Mouse (Mus musculus): ENCODE data around the gene Bcl7c. TPM values are rescaled to one million over a fixed set of nuclear protein-coding genes. Genes with fewer than 3 reads are reported as not detected.

Gene Bcl7c
- polyA plus RNA-seq, 1 experiment from 2014 or later: 26.6 TPM

GRCm38 (mm10) chr7:127614891-127615843 is 93.6 kb downstream of the Bcl7c start, which contains the start of gene Zfp629:
Gene Zfp629, minus strand, starts transcription at chr7:127615797.
- no peaks in the 10 kb centered on the region for H3K4me1 ChIP-seq (replicated peaks; ENCODE audit: control insufficient read depth, insufficient read depth, low read length)
- H3K36me3 ChIP-seq (ENCODE audit: control insufficient read depth, insufficient read depth): peaks cover 23% of the 10 kb centered on the region
- peak within 1 kb of the TSS; percentile 90 for H3K4me2 ChIP-seq (replicated peaks; ENCODE audit: low read depth)
- peak within 1 kb of the TSS; percentile 85 for H3K27ac ChIP-seq (ENCODE audit: low read depth, low read length)
- H3K4me3 ChIP-seq (ENCODE audit: low read depth, low read length): peak within 1 kb of the TSS; percentile 99
- 1% methylated on average over 44 of the region's 50 CpGs for whole genome bisulfite sequencing
- H3K9me3 ChIP-seq (ENCODE audit: control insufficient read depth): no peaks in the 10 kb centered on the region
- TF ChIP-seq CTCF (IDR thresholded peaks at IDR 0.05; ENCODE audit: low read depth): no peak
- peak; percentile 76 for ATAC-seq
- H3K27me3 ChIP-seq (replicated peaks; ENCODE audit: control insufficient read depth, insufficient read depth, low read length): no peaks in the 10 kb centered on the region
- peak within 1 kb of the TSS; percentile 94 for H3K9ac ChIP-seq (ENCODE audit: low read depth, low read length)

- H3K4me3 ChIP-seq (ENCODE audit: low read depth, low read length): peak overlapping the region; percentile 99
- no peaks in the 10 kb centered on the region for H3K4me1 ChIP-seq (replicated peaks; ENCODE audit: control insufficient read depth, insufficient read depth, low read length)
- under 1% methylated on average over 30 of the region's 44 CpGs for WGBS
- TF ChIP-seq CTCF (IDR thresholded peaks at IDR 0.05; ENCODE audit: low read depth): no peak
- peaks cover 28% of the 10 kb centered on the region for H3K36me3 ChIP-seq (ENCODE audit: control insufficient read depth, insufficient read depth)
- no peaks in the 10 kb centered on the region for H3K27me3 ChIP-seq (replicated peaks; ENCODE audit: control insufficient read depth, insufficient read depth, low read length)
- ATAC-seq: peak; percentile 57
- H3K9ac ChIP-seq (ENCODE audit: low read depth, low read length): peak overlapping the region; percentile 94
- H3K4me2 ChIP-seq (replicated peaks; ENCODE audit: low read depth): peak overlapping the region; percentile 90
- no peaks in the 10 kb centered on the region for H3K9me3 ChIP-seq (ENCODE audit: control insufficient read depth)
- H3K27ac ChIP-seq (ENCODE audit: low read depth, low read length): peak overlapping the region; percentile 85
These were observed 94.2 kb downstream of the Bcl7c start for GRCm38 (mm10) chr7:127614511-127614890.

- Histone ChIP-seq H3K36me3 (ENCODE audit: control insufficient read depth, insufficient read depth) (peaks cover 32% of the 10 kb centered on the region), H3K27ac (ENCODE audit: low read depth, low read length) (peak overlapping the region; percentile 85; the same call in 1 of the 2 replicates), H3K9ac (ENCODE audit: low read depth, low read length) (peak overlapping the region; percentile 94), H3K4me1 (replicated peaks; ENCODE audit: control insufficient read depth, insufficient read depth, low read length) (no peaks in the 10 kb centered on the region), H3K4me2 (replicated peaks; ENCODE audit: low read depth) (peak overlapping the region; percentile 90), H3K4me3 (ENCODE audit: low read depth, low read length) (peak overlapping the region; percentile 99), H3K27me3 (replicated peaks; ENCODE audit: control insufficient read depth, insufficient read depth, low read length) (no peaks in the 10 kb centered on the region), H3K9me3 (ENCODE audit: control insufficient read depth) (no peaks in the 10 kb centered on the region)
- TF ChIP-seq CTCF (IDR thresholded peaks at IDR 0.05; ENCODE audit: low read depth): no peak
- 18% methylated on average over 8 of the region's 8 CpGs for WGBS
- peak; percentile 15; the same call in 1 of the 2 replicates for ATAC-seq
These were observed 94.6 kb downstream of the Bcl7c start for GRCm38 (mm10) chr7:127614091-127614490.

- Histone ChIP-seq H3K9me3 (ENCODE audit: control insufficient read depth) (no peaks in the 10 kb centered on the region), H3K9ac (ENCODE audit: low read depth, low read length) (peak overlapping the region; percentile 94; the same call in 1 of the 2 replicates), H3K36me3 (ENCODE audit: control insufficient read depth, insufficient read depth) (peaks cover 36% of the 10 kb centered on the region), H3K27ac (ENCODE audit: low read depth, low read length) (no peak overlapping the region), H3K4me1 (replicated peaks; ENCODE audit: control insufficient read depth, insufficient read depth, low read length) (no peaks in the 10 kb centered on the region), H3K4me3 (ENCODE audit: low read depth, low read length) (no peak overlapping the region), H3K4me2 (replicated peaks; ENCODE audit: low read depth) (no peak overlapping the region), H3K27me3 (replicated peaks; ENCODE audit: control insufficient read depth, insufficient read depth, low read length) (no peaks in the 10 kb centered on the region)
- 84% methylated on average over 8 of the region's 8 CpGs for WGBS
- ATAC-seq: no peak
- TF ChIP-seq CTCF (IDR thresholded peaks at IDR 0.05; ENCODE audit: low read depth): no peak
These were observed 95.2 kb downstream of the Bcl7c start for GRCm38 (mm10) chr7:127613501-127613900.

- Histone ChIP-seq H3K9ac (ENCODE audit: low read depth, low read length) (no peak overlapping the region), H3K4me3 (ENCODE audit: low read depth, low read length) (no peak overlapping the region), H3K27ac (ENCODE audit: low read depth, low read length) (peak overlapping the region; percentile 15; the same call in 1 of the 2 replicates), H3K27me3 (replicated peaks; ENCODE audit: control insufficient read depth, insufficient read depth, low read length) (no peaks in the 10 kb centered on the region), H3K4me1 (replicated peaks; ENCODE audit: control insufficient read depth, insufficient read depth, low read length) (no peaks in the 10 kb centered on the region), H3K36me3 (ENCODE audit: control insufficient read depth, insufficient read depth) (peaks cover 44% of the 10 kb centered on the region), H3K4me2 (replicated peaks; ENCODE audit: low read depth) (no peak overlapping the region), H3K9me3 (ENCODE audit: control insufficient read depth) (no peaks in the 10 kb centered on the region)
- no peak for ATAC-seq
- TF ChIP-seq CTCF (IDR thresholded peaks at IDR 0.05; ENCODE audit: low read depth): no peak
- WGBS: 97% methylated on average over 26 of the region's 26 CpGs
These were observed 97.2 kb downstream of the Bcl7c start for GRCm38 (mm10) chr7:127611561-127611960.

MicroRNA genes within 50 kb of the gene (microRNA counts, 519-probe panel; counts per million panel counts)
- microRNA mmu-miR-762: not detected

Small RNAs within 50 kb of the gene (microRNA-seq; reads per million reads assigned to microRNA genes)
- gene Mir762: not detected

Other genes starting within 250 kb of the Bcl7c start
- gene Prr14, start 249.3 kb downstream of the Bcl7c start, polyA plus RNA-seq (2015; fragmentation: Nextera tagmentation; extraction: Ambion mirVana): 31.5 and 33.9 TPM in 2 replicates
- 8.1 and 9.4 TPM in 2 replicates for gene Fbrs, start 229.7 kb downstream of the Bcl7c start, polyA plus RNA-seq (2015; fragmentation: Nextera tagmentation; extraction: Ambion mirVana)
- 12.3 and 12.5 TPM in 2 replicates for gene Srcap, start 196.9 kb downstream of the Bcl7c start, polyA plus RNA-seq (2015; fragmentation: Nextera tagmentation; extraction: Ambion mirVana)
- 5.0 and 6.6 TPM in 2 replicates for gene Gm42715, start 189.3 kb downstream of the Bcl7c start, polyA plus RNA-seq (2015; fragmentation: Nextera tagmentation; extraction: Ambion mirVana)
- 1.9 and 3.8 TPM in 2 replicates for gene Tmem265, start 147.5 kb downstream of the Bcl7c start, polyA plus RNA-seq (2015; fragmentation: Nextera tagmentation; extraction: Ambion mirVana)
- 25.1 and 25.7 TPM in 2 replicates for gene Phkg2, start 135.6 kb downstream of the Bcl7c start, polyA plus RNA-seq (2015; fragmentation: Nextera tagmentation; extraction: Ambion mirVana)
- gene Ccdc189, start 120.3 kb downstream of the Bcl7c start, polyA plus RNA-seq (2015; fragmentation: Nextera tagmentation; extraction: Ambion mirVana): 3.0 and 3.1 TPM in 2 replicates
- gene Rnf40, start 120.2 kb downstream of the Bcl7c start, polyA plus RNA-seq (2015; fragmentation: Nextera tagmentation; extraction: Ambion mirVana): 16.7 and 20.6 TPM in 2 replicates
- gene Zfp629, start 93.1 kb downstream of the Bcl7c start, polyA plus RNA-seq (2015; fragmentation: Nextera tagmentation; extraction: Ambion mirVana): 3.0 and 3.8 TPM in 2 replicates
- 4.1 TPM in 2 replicates for gene Ctf1, start 3.8 kb upstream of the Bcl7c start, polyA plus RNA-seq (2015; fragmentation: Nextera tagmentation; extraction: Ambion mirVana)
- gene Ctf2, start 23.2 kb upstream of the Bcl7c start, polyA plus RNA-seq (2015; fragmentation: Nextera tagmentation; extraction: Ambion mirVana): not detected in 2 replicates
- gene Fbxl19, start 35.6 kb upstream of the Bcl7c start, polyA plus RNA-seq (2015; fragmentation: Nextera tagmentation; extraction: Ambion mirVana): 2.1 and 2.2 TPM in 2 replicates
- 18.7 and 21.8 TPM in 2 replicates for gene Orai3, start 60.9 kb upstream of the Bcl7c start, polyA plus RNA-seq (2015; fragmentation: Nextera tagmentation; extraction: Ambion mirVana)
- 9.7 and 9.9 TPM in 2 replicates for gene Setd1a, start 67.7 kb upstream of the Bcl7c start, polyA plus RNA-seq (2015; fragmentation: Nextera tagmentation; extraction: Ambion mirVana)
- gene Gm49388, start 76.7 kb upstream of the Bcl7c start, polyA plus RNA-seq (2015; fragmentation: Nextera tagmentation; extraction: Ambion mirVana): not detected in 2 replicates
- 35.2 and 37.3 TPM in 2 replicates for gene Hsd3b7, start 91.7 kb upstream of the Bcl7c start, polyA plus RNA-seq (2015; fragmentation: Nextera tagmentation; extraction: Ambion mirVana)
- 38.9 and 46.6 TPM in 2 replicates for gene Stx4a, start 115.4 kb upstream of the Bcl7c start, polyA plus RNA-seq (2015; fragmentation: Nextera tagmentation; extraction: Ambion mirVana)
- gene Stx1b, start 115.6 kb upstream of the Bcl7c start, polyA plus RNA-seq (2015; fragmentation: Nextera tagmentation; extraction: Ambion mirVana): 0.74 and 1.1 TPM in 2 replicates
- gene Zfp646, start 167.3 kb upstream of the Bcl7c start, polyA plus RNA-seq (2015; fragmentation: Nextera tagmentation; extraction: Ambion mirVana): 4.5 and 5.4 TPM in 2 replicates
- gene Zfp668, start 167.9 kb upstream of the Bcl7c start, polyA plus RNA-seq (2015; fragmentation: Nextera tagmentation; extraction: Ambion mirVana): 5.4 and 6.1 TPM in 2 replicates
- gene Prss53, start 182.0 kb upstream of the Bcl7c start, polyA plus RNA-seq (2015; fragmentation: Nextera tagmentation; extraction: Ambion mirVana): 2.4 and 2.9 TPM in 2 replicates
- not detected in 2 replicates for gene Gm21974, start 186.5 kb upstream of the Bcl7c start, polyA plus RNA-seq (2015; fragmentation: Nextera tagmentation; extraction: Ambion mirVana)
- gene Vkorc1, start 186.7 kb upstream of the Bcl7c start, polyA plus RNA-seq (2015; fragmentation: Nextera tagmentation; extraction: Ambion mirVana): 194 and 219 TPM in 2 replicates
- 94.0 and 94.2 TPM in 2 replicates for gene Bckdk, start 195.1 kb upstream of the Bcl7c start, polyA plus RNA-seq (2015; fragmentation: Nextera tagmentation; extraction: Ambion mirVana)
- gene Kat8, start 203.6 kb upstream of the Bcl7c start, polyA plus RNA-seq (2015; fragmentation: Nextera tagmentation; extraction: Ambion mirVana): 17.4 and 18.0 TPM in 2 replicates
- 63.0 and 64.4 TPM in 2 replicates for gene Prss8, start 221.2 kb upstream of the Bcl7c start, polyA plus RNA-seq (2015; fragmentation: Nextera tagmentation; extraction: Ambion mirVana)
- 6.3 and 6.6 TPM in 2 replicates for gene Prss36, start 237.8 kb upstream of the Bcl7c start, polyA plus RNA-seq (2015; fragmentation: Nextera tagmentation; extraction: Ambion mirVana)

Data from intestine, postnatal 0 days (tissue).